Mouse (Mus musculus) heart, embryonic 14.5 days (tissue): ENCODE measurements at regions not wholly inside any gene's neighbourhood (a gene's known extent, or its start where the extent isn't known, plus 50 kb on each side); places are given as distances from the start of the nearest gene placed in this dataset.

ENCODE experiments used
- ATAC-seq: fragments of 200-750 bp; cut with Nextera tagmentation; 2 replicates; pipeline ENCODE4 v1.8.0; 2017; ENCODE audit warnings: low read depth, moderate TSS enrichment; ENCODE audit not compliant: insufficient number of reproducible peaks, insufficient read depth, low FRiP score
- H3K27ac ChIP-seq, 2 experiments: fragments of 200-500 bp in 1 of 2; fragments of 300-500 bp in 1 of 2; sonication (generic) in 1 of 2; replicated peaks in 1 of 2; 2 replicates each; pipeline ENCODE4 v1.5.1; 2012 to 2014; ENCODE audit warnings: low read depth in 2 of 2, low read length in 2 of 2, control low read depth in 1 of 2, mild to moderate bottlenecking in 1 of 2, mixed read lengths in 1 of 2; ENCODE audit not compliant: control insufficient read depth in 1 of 2, insufficient read depth in 1 of 2
- H3K27me3 ChIP-seq: fragments of 300-500 bp; sonication (generic); 2 replicates; pipeline ENCODE4 v1.6.1; 2014; ENCODE audit warnings: mild to moderate bottlenecking, low read length, control low read depth; ENCODE audit not compliant: control insufficient read depth, insufficient read depth
- H3K36me3 ChIP-seq: fragments of 300-500 bp; sonication (generic); 2 replicates; pipeline ENCODE4 v1.6.1; 2014; ENCODE audit warnings: mild to moderate bottlenecking, control low read depth, low read length, mixed read lengths; ENCODE audit not compliant: control insufficient read depth, insufficient read depth
- H3K4me1 ChIP-seq, 2 experiments: fragments of 200-500 bp in 1 of 2; fragments of 300-500 bp in 1 of 2; sonication (generic) in 1 of 2; 2 replicates each; pipeline ENCODE4 v1.6.1; 2012 to 2014; ENCODE audit warnings: low read length in 2 of 2, control low read depth in 1 of 2, mixed read lengths in 1 of 2; ENCODE audit not compliant: control insufficient read depth in 2 of 2, insufficient read depth in 2 of 2
- H3K4me2 ChIP-seq: fragments of 300-500 bp; sonication (generic); 2 replicates; pipeline ENCODE4 v1.6.1; 2014; ENCODE audit warnings: mild to moderate bottlenecking, low read length
- H3K4me3 ChIP-seq, 2 experiments: fragments of 200-500 bp in 1 of 2; fragments of 300-500 bp in 1 of 2; sonication (generic) in 1 of 2; 2 replicates each; pipeline ENCODE4 v1.5.1; 2012 to 2014; ENCODE audit warnings: low read length in 2 of 2, mild to moderate bottlenecking in 2 of 2, control low read depth in 1 of 2, low read depth in 1 of 2, moderate library complexity in 1 of 2; ENCODE audit not compliant: control insufficient read depth in 1 of 2, insufficient read depth in 1 of 2
- H3K9ac ChIP-seq: fragments of 300-500 bp; sonication (generic); 2 replicates; pipeline ENCODE4 v1.6.1; 2014; ENCODE audit warnings: mild to moderate bottlenecking, low read length
- H3K9me3 ChIP-seq: fragments of 300-500 bp; sonication (generic); 2 replicates; pipeline ENCODE4 v1.6.1; 2016; ENCODE audit warnings: low read length, control low read depth; ENCODE audit not compliant: control insufficient read depth
- WGBS: fragments of 180-500 bp; shearing (Covaris S2); extraction: QIAGEN DNeasy Blood & Tissue Kit; methylation state at CpG from one replicate; pipeline ENCODE4 v1.1.7; 2014; 5-methylcytosine and 5-hydroxymethylcytosine counted together

DNA sequence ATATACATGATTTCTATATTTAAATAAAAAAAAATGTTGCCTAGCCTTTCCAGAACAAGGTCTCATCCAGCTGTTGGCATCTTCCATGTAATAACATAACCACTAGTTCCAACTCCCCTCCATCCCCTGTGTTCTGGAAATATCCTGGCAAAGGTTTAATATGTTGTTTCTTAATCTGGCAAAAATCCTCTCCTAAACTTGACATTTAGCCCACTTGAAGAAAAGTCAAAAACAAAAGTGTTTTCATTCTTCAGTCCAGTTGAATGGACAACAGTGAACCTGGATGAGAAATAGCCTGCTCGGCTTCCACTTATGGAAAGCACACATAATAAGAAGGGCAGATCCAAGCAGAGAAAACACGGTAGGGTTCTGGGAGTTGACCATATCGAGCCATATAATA is 393.1 kb upstream of the Acvr2a start:
- no peak for ATAC-seq
- no peaks in the 10 kb centered on the region for H3K36me3 ChIP-seq
- H3K9me3 ChIP-seq: no peaks in the 10 kb centered on the region
- H3K4me3 ChIP-seq: no peak overlapping the region
- no peak overlapping the region for H3K4me2 ChIP-seq
- 96% methylated on average over 3 of the region's 3 CpGs for WGBS
- no peaks in the 10 kb centered on the region for H3K27me3 ChIP-seq
- H3K9ac ChIP-seq: no peak overlapping the region
- peaks cover 9 to 18% of the 10 kb centered on the region in 2 experiments for H3K4me1 ChIP-seq
- no peak overlapping the region for H3K27ac ChIP-seq

DNA sequence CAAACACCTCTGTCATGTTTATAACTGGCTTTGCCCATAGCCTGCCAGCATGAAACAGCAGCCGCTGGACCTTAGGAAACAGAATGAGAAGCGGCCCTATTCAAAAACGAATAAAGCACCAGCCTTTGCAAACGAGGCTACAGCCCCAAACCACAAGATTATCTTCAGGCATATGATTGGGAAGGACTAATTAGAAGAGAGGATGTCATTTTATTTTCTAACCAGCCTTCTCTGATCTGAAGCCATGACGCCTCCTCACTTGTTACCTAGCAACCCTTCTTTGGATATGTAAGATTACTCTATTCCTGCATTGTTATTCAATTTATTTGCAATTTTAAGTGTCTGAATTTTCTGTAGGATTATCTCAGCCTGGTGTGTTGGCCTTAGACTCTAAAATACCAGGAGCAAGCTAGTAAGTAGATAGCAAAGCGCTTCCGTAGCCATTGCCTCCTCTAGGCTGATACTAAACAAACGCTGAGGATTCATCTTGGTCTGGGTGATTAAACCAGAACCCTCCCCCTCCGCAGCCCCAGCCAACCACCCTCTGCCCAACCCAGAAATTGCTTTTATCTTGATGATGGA is 390.0 kb upstream of the Acvr2a start:
- Histone ChIP-seq H3K36me3 (no peaks in the 10 kb centered on the region), H3K4me2 (no peak overlapping the region), H3K4me1 (peaks cover 9 to 21% of the 10 kb centered on the region in 2 experiments), H3K9ac (no peak overlapping the region), H3K27ac (no peak overlapping the region), H3K4me3 (no peak overlapping the region), H3K27me3 (no peaks in the 10 kb centered on the region), H3K9me3 (no peaks in the 10 kb centered on the region)
- 45% methylated on average over 9 of the region's 9 CpGs for WGBS
- ATAC-seq: no peak

DNA sequence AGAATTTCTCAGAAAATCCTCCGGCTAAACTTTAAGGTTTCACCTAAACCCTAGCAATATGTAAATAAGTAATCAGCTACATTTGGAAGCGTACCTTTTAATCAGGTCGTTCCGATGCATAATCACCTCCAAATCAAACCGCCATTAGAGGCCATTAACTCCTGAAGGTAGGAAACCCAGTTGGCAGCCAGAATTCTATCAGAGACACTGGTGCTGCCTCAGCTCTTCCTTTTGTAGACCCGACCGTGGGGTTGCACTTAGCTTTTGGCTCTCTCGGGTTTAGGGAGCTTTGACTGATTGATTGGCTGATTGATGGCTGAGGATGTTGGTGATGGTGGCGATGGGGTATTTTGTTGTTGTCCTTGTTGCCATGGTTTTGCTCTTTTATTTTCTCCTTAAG is 389.3 kb upstream of the Acvr2a start:
- WGBS: 52% methylated on average over 9 of the region's 9 CpGs
- Histone ChIP-seq H3K4me3 (no peak overlapping the region), H3K36me3 (no peaks in the 10 kb centered on the region), H3K4me1 (peaks cover 9 to 21% of the 10 kb centered on the region in 2 experiments), H3K9ac (no peak overlapping the region), H3K27me3 (no peaks in the 10 kb centered on the region), H3K9me3 (no peaks in the 10 kb centered on the region), H3K27ac (no peak overlapping the region), H3K4me2 (no peak overlapping the region)
- ATAC-seq: no peak

DNA sequence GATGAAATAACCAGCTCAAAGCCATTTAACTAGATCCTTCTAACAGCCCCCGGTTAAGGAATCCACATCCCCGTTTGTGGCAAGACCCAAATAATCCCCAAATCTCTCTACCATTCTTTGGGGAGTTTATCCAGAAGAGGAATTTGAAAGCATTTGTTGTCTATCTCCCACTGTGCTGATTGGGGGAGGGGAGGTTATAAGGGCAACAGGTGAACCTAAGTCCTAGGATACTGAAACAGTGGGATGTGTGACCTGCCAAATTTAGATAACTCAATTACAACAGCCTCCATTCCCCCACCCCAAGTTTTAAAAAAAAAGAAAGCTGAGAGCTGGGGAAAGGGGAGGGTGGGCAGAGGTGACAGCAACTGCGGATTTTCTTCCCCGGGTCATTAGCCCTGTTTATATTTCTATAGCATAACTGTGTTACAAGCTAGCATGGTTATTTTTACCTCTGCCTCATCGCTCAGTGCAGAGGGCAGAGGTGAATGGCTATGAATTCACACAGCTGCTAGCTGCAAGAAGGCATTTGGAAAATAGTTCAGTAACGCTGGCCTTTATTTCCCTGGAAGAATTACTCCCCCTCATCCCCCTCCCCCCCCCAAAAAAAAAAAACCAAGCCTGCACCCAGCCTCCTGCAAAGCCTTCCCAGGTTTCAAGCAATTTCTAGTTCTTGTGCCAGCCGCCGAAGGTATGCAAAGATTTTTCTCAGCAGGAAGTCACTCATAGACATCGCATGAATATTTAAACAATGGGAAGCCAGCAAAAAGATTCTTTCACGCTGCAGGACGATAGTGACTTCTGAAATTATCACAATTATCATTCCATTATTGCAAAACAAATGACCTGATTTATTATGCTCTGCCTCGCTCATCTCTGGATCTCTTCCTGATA is 388.5 kb upstream of the Acvr2a start:
- Histone ChIP-seq H3K4me2 (peak overlapping the region; percentile 23; the same call in 1 of the 2 replicates), H3K4me3 (no peak overlapping the region), H3K27ac (peak overlapping the region in 1 of 2 experiments; percentile 14; a peak in 1 of 4 replicates), H3K27me3 (no peaks in the 10 kb centered on the region), H3K36me3 (no peaks in the 10 kb centered on the region), H3K9me3 (no peaks in the 10 kb centered on the region), H3K4me1 (peaks cover 9 to 21% of the 10 kb centered on the region in 2 experiments), H3K9ac (no peak overlapping the region)
- no peak for ATAC-seq
- 30% methylated on average over 12 of the region's 12 CpGs for WGBS

DNA sequence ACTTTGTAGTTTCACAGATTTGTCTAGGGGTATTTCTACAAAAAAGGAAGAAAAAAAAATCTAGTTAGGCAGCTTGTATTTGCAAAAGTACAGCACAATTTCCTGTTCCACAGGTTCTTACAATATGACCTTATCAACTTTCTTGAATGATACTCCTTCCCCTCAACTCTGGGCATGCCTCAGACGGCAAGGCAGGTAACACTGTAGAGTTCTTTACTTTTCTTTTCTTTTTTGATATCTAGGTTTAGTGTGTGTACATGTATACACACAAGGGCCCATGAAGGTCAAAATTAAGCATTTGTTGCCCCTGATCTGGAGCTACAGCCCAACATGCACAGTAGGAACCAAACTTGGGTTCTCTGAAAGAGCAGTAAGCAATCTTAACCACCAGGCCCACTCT is 381.4 kb upstream of the Acvr2a start:
- Histone ChIP-seq H3K27me3 (no peaks in the 10 kb centered on the region), H3K4me2 (no peak overlapping the region), H3K36me3 (no peaks in the 10 kb centered on the region), H3K27ac (no peak overlapping the region), H3K9me3 (no peaks in the 10 kb centered on the region), H3K4me1 (no peaks in the 10 kb centered on the region), H3K4me3 (no peak overlapping the region), H3K9ac (no peak overlapping the region)
- 73% methylated on average over 1 of the region's 1 CpGs for WGBS
- no peak for ATAC-seq

DNA sequence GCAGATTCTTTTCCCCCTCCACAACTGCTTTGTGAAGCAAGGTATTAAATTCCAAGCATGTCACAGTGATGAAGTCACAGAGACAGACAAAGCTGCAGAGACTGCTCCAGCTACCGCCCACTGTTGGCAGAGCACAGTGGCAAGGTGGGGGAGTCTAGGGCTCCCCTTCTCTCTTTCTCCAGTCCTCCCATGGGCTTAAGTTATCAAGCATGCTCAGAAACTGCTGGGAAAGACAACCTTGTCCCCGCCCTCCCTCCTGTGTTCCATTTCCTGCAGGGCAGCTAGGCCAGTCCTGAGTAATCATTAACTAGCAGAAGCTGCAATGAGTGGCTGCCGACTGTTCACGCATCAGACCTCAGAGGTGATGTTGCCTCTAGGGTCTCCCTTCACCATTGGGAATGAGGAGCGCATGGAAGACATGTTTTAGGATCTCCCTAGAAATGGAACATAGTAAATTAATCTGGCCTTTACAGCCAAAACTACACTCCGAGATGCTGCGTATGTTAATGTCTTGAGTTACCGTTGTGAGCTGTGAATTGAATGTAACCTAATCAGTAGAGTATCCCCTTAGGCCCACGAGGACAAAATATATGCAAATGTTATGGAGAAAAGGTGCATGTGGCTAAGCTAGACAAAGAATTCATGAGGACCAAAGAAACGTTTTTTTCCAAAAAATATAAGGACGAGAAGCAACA is 372.5 kb upstream of the Acvr2a start:
- Histone ChIP-seq H3K27ac (peak overlapping the region; percentile 45 to 65), H3K4me2 (no peak overlapping the region), H3K9me3 (no peaks in the 10 kb centered on the region), H3K27me3 (no peaks in the 10 kb centered on the region), H3K36me3 (no peaks in the 10 kb centered on the region), H3K4me3 (no peak overlapping the region), H3K4me1 (peaks cover 4 to 10% of the 10 kb centered on the region in 2 experiments), H3K9ac (no peak overlapping the region)
- peak; percentile 73; the same call in 1 of the 2 replicates for ATAC-seq
- WGBS: 56% methylated on average over 11 of the region's 11 CpGs

DNA sequence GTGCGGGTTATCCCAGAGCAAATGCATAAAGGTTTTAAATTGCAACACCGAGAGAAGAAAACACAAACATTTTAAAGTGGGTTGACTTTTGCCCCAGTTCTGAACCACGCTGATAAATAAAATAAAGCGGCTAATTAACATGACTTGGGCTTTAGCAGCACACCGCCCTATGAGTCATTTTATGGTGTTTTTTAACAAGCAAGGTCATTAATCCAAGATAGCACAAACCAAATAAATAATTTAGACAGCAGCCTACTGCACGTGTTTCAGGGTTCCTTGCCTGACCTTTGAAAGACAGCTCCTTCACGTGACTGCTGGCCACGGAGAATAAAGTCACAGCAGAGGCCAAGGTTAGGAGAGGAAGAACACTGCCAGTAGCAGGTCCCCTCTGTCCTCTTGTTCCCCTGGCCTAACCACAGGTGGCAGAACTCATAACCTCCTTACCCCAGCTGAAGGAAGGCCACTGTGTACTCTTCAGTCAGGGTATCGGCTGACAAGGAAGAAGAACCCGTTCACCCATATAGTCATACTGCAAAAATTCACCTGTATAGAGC is 371.8 kb upstream of the Acvr2a start:
- H3K27ac ChIP-seq: no peak overlapping the region
- H3K9ac ChIP-seq: no peak overlapping the region
- no peaks in the 10 kb centered on the region for H3K9me3 ChIP-seq
- no peak for ATAC-seq
- H3K36me3 ChIP-seq: no peaks in the 10 kb centered on the region
- H3K4me3 ChIP-seq: no peak overlapping the region
- WGBS: 83% methylated on average over 10 of the region's 10 CpGs
- H3K4me2 ChIP-seq: no peak overlapping the region
- no peaks in the 10 kb centered on the region for H3K27me3 ChIP-seq
- H3K4me1 ChIP-seq: peaks cover 4 to 10% of the 10 kb centered on the region in 2 experiments
